Mouse (Mus musculus) heart, adult 2 months (tissue): Measurements from ENCODE around the gene Fam3b.

Source experiments
- CTCF ChIP-seq: fragments of 200-600 bp; IDR thresholded peaks from 2 replicates; pipeline ENCODE4 v1.8.1; 2022; ENCODE audit warnings: antibody characterized with exemption, mild to moderate bottlenecking, moderate library complexity
- POLR2A ChIP-seq: fragments of 200-500 bp; IDR thresholded peaks from 2 replicates; pipeline ENCODE4 v1.6.1; 2011; ENCODE audit warnings: mild to moderate bottlenecking, low read depth, low read length, control low read depth; ENCODE audit not compliant: insufficient read depth

- TF ChIP-seq CTCF (no peak), POLR2A (no peak)
Observed at GRCm38 (mm10) chr16:97467472-97467871, 47.1 kb downstream of the Fam3b start.
